Mouse (Mus musculus) cerebral cortex, adult 2 months (tissue): ENCODE measurements around the gene Meiob.

ENCODE experiments used
- WGBS: fragments of 180-500 bp; shearing (Covaris S2); methylation state at CpG from one replicate; pipeline ENCODE4 v1.1.7; 2018; 5-methylcytosine and 5-hydroxymethylcytosine counted together

Gene Meiob

DNA sequence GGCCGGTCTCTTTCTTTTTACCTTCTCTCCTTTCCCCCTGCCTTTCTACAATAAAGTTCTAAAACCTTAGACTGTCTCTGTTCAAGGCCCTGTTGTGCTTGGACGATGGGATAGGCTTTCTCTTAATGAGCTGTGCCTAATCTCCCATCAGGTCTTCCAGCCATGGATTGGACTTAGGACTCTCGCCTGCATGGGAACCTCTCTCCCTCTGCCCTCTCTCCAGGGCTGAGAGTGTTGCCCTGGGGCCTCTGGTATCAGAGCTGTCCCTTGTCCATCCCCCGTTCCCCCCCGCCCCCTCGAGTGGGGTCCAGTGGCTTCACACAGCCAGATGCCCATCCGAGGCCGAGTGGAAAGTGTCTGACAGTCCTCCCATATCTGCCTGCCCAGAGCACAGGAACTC is 70.9 kb downstream of the Meiob start:
- WGBS, result 82% methylated on average over 8 of the region's 8 CpGs

DNA sequence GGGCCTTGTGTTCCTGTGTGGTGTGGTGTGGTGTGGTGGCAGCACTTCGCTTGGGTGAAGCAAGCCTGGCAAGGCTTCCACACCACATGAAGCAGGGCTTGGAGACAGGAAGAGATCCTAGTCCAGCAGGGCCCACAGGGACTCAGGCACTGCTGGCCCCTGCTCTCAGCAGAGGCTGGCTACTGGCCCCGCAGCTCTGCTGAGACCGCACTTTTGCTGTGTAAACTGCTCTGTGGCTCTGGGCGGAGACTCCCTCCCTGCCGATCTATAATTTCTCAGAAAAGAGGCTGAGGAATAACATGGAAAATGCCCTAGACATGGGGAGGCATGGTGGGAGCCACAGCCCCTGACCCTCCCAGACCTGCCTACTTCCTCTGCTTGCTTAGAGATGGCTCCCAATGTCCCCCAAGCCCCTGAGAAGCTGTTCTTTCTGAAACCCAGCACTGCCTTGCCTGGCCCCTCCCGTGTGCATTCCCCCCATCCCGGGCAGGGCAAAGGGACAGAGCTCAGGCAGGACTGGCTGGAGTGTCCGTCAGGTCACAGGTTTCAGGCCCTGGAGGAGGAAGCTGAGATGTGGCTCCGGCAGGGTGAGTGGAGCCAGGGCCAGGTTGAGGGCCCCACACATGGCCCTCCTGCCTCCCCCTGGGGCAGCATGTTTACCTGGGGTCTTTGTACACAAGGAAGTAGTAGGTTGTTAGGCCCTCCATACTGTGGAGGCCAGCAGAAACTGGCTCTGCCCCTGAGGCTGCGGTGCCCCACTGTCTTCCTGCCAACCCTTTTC is 73.4 kb downstream of the Meiob start:
- WGBS, result 64% methylated on average over 10 of the region's 10 CpGs

GRCm38 (mm10) chr17:24878117-24878397 is 74.0 kb downstream of the Meiob start:
- 50% methylated on average over 5 of the region's 5 CpGs for WGBS

DNA sequence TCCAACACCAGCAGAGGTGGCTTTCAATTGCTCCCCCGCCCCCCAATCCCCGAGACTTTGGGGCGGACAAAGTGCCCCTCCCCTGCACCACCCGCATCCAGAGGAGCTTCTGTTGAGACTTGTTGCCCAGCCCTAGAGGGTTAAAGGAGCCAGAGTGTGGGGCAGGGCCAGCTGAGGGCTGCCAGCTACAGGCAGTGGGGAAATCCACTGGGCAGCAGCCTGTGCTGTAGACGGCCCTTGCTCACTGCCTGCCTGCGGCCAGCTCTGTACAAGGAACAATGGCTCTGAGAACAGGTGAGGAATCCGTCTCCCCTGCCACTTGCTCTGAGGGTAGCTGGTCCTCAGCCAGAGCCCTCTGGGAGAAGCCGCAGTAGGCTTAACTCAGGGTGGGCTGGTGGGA is 74.4 kb downstream of the Meiob start:
- WGBS, result 72% methylated on average over 8 of the region's 8 CpGs

DNA sequence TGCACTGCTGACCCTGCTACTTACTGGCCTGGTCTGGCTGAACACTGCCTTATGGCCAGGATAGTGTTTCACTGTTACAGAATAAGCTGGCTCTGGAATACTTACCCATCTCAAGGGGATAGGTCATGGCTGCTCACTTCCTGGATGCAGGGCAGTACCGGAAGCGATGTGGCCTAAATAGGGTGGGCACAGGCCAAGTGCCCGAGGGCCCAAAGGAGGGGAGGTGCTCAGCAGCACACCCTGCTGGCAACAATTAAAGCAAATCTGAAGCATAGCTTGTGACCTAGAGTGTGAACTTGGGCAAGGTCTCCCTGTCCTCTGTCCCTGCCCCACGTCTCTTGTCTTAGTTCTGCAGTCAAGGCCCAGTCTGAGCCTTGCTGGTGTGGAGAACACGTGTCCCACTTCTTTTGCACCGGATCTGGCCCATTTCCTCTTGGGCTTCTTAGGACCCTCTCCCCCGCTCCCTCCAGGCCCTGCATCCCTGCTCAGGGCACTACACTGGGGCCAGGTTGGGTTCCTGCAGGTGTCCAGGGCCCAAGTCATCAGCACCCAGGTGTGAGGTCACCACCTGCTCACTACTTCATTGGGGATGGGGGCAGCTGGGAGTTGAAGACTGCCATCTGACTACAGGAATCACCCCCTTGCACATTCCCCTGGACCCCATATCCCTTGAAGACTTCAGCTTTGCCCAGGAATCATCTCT is 77.8 kb downstream of the Meiob start:
- 48% methylated on average over 7 of the region's 7 CpGs for WGBS

- 87% methylated on average over 6 of the region's 6 CpGs for WGBS
Observed at GRCm38 (mm10) chr17:24884391-24884790, 80.3 kb downstream of the Meiob start.

- WGBS, result 22% methylated on average over 22 of the region's 22 CpGs
Observed at GRCm38 (mm10) chr17:24885356-24886133, 81.5 kb downstream of the Meiob start.

DNA sequence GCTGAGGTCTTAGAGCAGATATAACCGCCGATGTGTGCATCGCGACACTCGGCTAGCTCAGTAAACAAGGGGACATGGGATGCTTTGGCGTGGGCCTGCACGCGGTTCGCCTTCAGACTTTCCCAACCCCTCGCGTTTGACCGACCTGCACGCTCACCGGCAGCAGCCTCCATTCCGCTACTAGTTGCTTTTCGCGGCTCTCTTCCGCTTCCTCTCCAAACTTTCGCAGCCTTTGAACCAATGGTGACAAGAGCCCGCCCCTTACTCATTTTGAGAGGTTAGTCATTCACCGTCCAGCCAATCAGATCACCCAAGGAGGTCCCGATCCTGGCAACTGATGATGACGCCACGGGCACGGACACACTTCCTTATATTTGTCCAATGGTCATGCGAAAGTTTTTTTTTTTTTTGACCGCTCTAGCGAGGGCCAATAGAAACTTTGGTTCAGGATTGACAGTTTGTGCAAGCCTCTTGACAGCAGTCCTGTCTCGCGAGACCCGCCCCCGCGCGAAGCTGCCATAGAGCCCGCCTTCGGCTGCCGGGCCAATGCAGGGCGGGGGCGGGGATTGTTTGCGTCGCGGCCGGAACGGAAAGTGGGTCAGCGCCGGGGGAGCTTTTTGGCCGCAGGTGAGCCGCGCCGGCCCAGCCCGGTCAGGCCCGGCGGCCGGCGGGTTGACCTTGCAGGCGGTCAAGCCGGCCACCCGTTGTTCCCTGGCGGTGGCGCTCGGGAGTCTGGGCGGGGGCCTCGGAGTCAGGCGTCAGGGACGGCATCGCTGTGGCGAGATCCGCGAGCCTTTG is 82.2 kb downstream of the Meiob start, which contains the start of the genes Nubp2 and Spsb3:
Gene Nubp2, minus strand, starts transcription at position 216 of the 798 bp plus-strand sequence.
Gene Spsb3, plus strand, starts transcription at position 510 of the 798 bp plus-strand sequence.
- under 1% methylated on average over 69 of the region's 69 CpGs for WGBS

- WGBS, result under 1% methylated on average over 18 of the region's 18 CpGs
Observed at GRCm38 (mm10) chr17:24886932-24887271, 82.8 kb downstream of the Meiob start.

DNA sequence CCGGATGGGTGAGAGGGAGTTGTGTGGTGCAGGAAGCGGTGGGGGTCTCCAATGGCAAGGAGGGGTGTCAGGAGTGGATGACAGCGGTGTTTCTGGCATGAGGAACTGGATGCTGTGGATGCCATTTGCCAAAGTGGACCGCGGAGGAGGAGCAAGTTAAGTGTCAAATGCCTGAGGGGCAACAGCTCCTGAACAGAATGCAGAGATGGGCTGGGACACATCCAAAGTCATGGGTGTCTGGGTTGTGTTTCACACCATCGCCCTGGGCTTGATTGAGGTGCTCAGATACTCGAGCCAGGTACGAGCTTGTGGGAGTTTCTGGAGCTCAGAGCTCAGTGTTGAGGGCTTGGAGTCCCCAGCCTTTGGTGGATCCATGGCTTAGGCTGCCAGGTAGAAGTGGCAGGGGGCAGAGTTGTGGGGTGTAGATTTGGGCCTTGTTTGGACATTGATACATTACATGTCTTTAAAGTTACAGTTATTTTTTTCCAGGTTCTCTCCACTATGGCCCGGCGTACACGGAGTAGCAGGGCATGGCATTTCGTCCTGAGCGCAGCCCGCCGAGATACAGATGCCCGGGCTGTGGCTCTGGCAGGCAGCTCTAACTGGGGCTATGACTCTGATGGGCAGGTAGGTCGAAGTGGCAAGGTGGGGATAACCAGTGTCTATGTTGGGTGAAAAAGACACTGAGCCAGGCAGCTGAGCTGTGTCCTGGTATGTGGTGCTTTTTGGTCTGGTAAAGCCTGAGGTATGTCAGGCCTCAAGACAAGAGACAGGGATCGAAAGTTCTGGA is 83.4 kb downstream of the Meiob start:
- 55% methylated on average over 18 of the region's 18 CpGs for WGBS

- WGBS, result 74% methylated on average over 3 of the region's 3 CpGs
Observed at GRCm38 (mm10) chr17:24888862-24889261, 84.8 kb downstream of the Meiob start.
